Mouse (Mus musculus) brown adipose tissue, adult 24 weeks (tissue): ENCODE measurements around the gene Homez. TPM values are rescaled to one million over a fixed set of nuclear protein-coding genes. Genes with fewer than 3 reads are reported as not detected.

Source experiments
- H3K27ac ChIP-seq: fragments of 200-500 bp; replicated peaks from 2 replicates; pipeline ENCODE4 v1.5.1; 2012; ENCODE audit warnings: low read depth, mild to moderate bottlenecking, low read length
- H3K4me1 ChIP-seq: fragments of 200-500 bp; 2 replicates; pipeline ENCODE4 v1.6.1; 2012; ENCODE audit warnings: low read length, mixed read lengths; ENCODE audit not compliant: control insufficient read depth, insufficient read depth, insufficient read length
- H3K4me3 ChIP-seq: fragments of 200-500 bp; 2 replicates; pipeline ENCODE4 v1.5.1; 2012; ENCODE audit warnings: low read depth, mild to moderate bottlenecking, low read length, moderate library complexity; ENCODE audit not compliant: insufficient read depth
- polyA plus RNA-seq: library from polyadenylated mRNA; stranded (reverse); fragments of >200 nt; gene quantifications from 2 replicates; pipeline ENCODE4 v1.2.4, GENCODE M21; 2012; ENCODE audit not compliant: missing spikeins, insufficient read depth, insufficient read length

Homez gene
- polyA plus RNA-seq = 3.3 and 4.6 TPM in 2 replicates

DNA sequence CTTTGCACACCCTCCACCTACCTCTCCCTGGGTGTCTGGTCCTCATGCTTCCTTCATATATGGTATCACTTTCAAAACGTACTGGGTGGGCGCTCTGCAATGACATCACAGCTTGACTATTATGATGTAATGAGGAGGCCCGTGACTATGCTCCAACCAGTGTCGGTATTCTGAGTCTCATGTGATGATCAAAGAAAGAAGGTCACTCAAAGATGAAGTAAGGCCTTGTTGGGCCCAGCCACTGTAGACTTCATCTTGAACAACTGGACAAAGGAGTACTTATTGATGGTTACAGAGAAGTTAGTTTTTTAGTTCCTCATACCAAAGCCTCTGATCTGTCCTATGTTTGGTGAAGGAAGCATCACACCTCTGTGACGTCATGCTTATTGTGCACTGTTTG is at the start of gene Homez:
Homez (minus strand) TSS at position 101 of the 400 bp plus-strand sequence.
- Histone ChIP-seq H3K4me1 (0 out of 2 replicates have a peak, but pooled peaks cover 2% of the 10 kb centered on the region), H3K27ac (no peak within 1 kb of the TSS), H3K4me3 (no peak within 1 kb of the TSS)

DNA sequence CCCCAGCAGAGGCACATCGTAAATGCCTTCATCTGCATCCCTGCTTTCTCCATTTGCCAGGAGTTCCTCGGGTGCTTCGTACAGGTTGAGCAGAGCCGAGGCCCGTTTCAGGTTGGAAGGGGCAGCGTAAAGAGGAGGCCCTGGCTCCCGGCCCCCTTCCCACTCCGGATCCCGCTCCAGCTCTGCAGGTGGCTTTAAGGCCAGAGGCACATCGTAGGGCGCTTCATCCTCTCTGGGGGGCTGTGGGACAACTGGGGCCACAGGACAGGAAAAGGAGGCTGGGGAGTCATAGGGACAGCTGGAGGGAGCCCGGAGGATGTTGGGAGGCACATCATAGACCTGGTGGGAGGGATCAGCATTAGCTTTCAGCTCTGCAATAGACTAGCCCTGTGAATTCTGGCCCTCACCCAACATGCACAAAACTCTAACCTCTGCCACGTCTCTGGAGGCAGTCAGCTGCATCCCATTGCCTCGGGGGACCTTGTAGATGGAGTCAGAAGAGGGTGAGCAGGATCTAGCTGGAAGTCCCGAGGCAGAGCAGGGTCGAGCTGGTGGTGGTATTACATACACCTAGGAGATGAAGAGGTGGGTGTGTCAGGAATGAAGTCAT is 49.4 kb upstream of the Homez start:
- no peaks in the 10 kb centered on the region for H3K4me1 ChIP-seq
- H3K4me3 ChIP-seq = no peak overlapping the region
- no peak overlapping the region for H3K27ac ChIP-seq

DNA sequence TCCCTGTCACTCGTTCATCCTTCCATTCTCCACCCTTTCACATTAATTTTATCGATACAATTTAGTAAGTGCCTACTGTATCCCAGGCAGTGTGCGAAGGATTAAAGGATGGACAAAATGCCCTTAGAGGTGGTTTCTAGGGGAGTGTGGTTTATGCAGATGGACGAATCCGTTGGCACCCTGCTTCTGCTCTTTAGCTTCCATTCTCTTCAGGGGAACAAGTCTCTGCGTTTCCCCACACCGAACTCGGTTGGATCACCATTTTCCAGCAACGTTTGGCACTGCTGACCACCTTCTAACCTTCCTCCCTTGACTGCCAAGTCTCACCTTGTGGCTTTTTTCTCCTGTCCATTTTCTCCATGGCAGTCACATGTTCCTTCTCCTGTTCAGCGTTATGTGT is 42.6 kb upstream of the Homez start:
- Histone ChIP-seq H3K27ac (no peak overlapping the region), H3K4me1 (peaks cover 3% of the 10 kb centered on the region; the same call in 1 of the 2 replicates), H3K4me3 (peak overlapping the region; percentile 96)

DNA sequence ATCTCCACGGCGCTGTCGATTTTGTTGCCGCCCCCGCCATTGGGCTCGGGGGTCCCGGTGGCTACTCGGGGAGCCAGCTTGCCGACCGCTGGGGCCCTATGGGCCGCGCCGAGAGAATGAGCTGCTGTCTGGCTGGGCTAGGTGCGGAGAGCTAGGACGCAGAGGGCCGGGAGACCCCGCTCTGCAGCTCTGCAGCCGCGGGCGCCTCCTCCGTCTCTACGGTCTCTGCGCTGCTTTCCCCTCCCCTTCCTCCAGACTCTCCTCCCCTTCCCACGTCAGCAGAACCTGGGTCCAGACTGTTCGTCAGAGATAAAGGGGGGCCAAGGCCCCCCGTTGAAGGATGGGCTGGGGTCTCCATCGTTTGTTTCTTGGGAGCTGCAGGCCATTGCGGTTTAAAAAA is 42.1 kb upstream of the Homez start, which contains the start of gene Slc22a17:
Slc22a17 (minus strand) TSS at position 247 of the 400 bp plus-strand sequence.
- Histone ChIP-seq H3K4me3 (peak within 1 kb of the TSS; percentile 96), H3K4me1 (peaks cover 3% of the 10 kb centered on the region; the same call in 1 of the 2 replicates), H3K27ac (no peak within 1 kb of the TSS)

DNA sequence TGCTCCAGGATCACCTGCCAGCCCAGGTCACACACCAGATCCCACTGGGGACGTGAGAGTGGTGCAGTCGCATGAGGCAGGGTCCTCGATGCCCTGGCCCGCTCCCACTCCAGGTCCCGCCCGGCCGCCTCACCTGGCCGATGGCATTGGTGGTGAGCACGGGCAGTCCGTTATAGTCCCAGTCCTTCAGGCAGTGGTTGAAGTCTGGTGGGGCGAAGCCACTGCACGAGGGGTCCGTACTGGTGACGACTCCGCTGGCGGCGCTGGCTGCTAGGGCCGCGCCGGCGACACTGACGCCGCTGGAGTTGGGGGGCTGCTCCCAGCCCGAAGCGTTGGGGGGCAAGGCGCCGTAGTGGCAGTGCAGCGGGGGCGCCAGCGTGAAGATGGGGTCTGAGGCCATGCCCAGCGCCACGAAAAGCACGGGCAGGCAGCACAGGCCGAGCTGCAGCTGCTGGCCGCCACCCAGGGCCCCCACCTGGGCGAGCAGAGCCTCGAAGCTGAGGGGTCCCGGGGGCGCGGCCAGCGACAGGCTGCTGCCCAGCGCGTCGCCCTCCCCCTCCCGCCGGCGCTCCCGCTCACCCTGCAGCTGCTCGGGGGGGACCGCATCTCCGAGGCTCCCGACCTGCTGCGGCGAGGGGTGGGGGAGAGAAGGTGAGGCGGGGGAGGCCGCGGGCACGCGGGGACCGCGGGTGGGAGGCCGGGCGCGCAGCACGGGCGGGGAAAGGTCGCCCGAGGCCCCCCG is 41.5 kb upstream of the Homez start:
- H3K4me1 ChIP-seq = peaks cover 3% of the 10 kb centered on the region; the same call in 1 of the 2 replicates
- peak overlapping the region; percentile 96 for H3K4me3 ChIP-seq
- H3K27ac ChIP-seq = no peak overlapping the region

DNA sequence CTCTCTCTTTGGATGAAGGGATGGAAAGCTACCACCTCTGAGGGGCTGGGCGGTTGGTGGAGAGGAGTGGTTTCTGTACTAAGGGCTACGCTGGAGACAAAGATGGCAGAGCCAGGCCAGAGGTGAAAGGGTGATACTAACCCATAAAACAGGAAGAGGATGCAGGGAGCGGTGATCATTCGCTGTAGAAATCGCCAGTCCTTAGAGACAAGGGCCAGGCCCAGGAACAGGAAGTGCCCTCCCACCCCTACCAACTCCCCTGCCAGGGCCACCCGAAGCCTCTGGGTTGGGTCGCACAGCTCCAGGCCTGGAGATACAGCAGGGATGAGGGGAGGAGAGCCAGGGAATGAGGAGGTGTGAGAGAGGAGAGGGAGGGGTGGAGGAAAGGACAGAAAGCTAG is 37.9 kb upstream of the Homez start:
- no peak overlapping the region for H3K27ac ChIP-seq
- H3K4me3 ChIP-seq = no peak overlapping the region
- H3K4me1 ChIP-seq = peaks cover 3% of the 10 kb centered on the region; the same call in 1 of the 2 replicates

DNA sequence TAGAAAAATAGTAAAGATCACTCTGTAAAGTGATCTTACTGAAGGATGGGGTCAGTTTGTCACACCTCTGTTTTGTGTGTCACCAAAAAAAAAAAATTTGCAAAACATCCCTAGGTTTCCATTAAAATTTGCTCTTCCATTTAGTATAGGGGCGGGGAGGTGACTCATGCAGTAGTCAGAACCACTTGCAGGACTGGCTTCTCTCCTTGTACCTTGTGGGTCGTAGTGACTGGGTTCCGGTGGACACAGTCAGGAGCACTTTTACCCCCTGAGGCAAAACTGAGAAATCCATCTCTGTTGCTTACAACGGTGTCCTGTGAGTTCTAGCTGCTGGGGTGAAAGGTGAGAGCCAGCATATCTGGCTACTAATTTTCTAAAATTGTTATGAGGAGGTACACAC is 32.9 kb upstream of the Homez start:
- H3K4me1 ChIP-seq = no peaks in the 10 kb centered on the region
- no peak overlapping the region for H3K27ac ChIP-seq
- H3K4me3 ChIP-seq = no peak overlapping the region

DNA sequence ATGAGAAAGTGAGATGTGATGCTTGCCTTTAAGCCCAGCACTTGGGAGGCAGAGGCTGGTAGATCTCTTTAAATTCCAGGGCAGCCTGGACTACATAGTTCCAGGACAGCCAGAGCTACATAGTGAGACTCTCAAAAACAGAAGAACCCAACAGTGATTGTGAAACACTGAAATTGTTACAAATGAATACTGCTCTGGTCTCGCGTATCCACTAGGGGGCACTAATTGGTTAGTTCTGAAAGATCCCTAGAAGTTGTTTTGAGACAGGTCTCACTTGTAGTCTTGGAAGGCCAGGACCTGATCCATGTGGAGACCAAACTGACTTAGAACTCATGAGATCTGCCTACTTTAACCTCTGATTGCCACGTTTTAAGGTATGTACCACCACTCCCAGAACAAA is 29.6 kb upstream of the Homez start:
- no peaks in the 10 kb centered on the region for H3K4me1 ChIP-seq
- H3K4me3 ChIP-seq = no peak overlapping the region
- no peak overlapping the region for H3K27ac ChIP-seq

DNA sequence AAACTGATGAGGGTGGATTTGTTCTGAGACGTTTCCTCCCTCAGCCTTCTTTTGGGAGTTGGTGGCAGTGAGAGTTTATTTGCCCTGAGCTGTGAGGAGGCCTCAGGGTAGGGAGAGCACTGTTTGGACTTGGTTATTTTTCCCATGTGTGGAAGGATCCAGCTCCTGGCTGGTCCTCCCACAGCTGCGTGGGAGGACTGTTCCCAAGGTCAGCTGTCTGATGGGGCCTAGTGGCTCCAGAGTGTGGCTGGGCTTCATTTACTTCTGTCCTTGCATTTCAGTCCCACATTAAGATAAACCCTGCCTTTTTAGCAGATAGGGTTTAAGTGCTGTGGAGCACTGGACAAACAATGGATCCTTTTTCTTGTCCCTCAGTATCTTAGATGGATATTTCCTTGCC is 26.7 kb upstream of the Homez start:
- no peak overlapping the region for H3K4me3 ChIP-seq
- no peak overlapping the region for H3K27ac ChIP-seq
- H3K4me1 ChIP-seq = no peaks in the 10 kb centered on the region; the same call in 1 of the 2 replicates

DNA sequence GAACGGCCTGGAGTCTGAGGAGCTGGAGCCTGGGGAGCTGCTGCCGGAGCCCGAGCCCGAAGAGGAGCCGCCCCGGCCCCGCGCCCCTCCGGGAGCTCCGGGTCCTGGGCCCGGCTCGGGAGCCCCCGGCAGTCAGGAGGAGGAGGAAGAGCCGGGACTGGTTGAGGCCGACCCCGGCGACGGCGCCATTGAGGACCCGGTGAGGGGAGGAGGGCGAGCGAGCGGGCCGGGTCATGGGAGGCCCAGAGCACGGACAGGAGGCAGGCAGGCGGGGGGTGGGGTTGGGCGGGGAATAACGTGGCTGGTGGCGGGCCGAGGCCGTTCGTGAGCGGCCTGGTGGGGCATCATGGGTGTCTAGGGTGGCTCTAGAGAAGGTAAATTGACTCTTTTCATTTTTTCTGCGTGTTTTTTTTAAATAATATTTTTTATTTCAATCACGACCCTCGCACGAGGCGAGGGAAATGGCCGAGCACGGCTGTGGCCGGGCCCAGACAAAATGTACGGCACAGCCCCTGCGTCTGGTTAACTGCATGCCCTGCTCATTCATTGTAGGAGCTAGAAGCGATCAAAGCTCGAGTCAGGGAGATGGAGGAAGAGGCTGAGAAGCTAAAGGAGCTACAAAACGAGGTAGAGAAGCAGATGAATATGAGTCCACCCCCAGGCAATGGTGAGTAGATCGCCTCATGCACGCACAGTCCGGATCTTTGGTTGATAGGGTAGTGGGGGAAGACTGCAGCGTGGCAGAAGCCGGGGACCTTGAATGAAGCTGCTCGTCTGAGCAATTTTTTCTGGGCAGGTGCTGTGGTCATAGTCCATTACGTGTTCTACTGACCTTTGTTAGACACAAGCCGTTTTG is 23.8 kb upstream of the Homez start:
- H3K4me1 ChIP-seq = no peaks in the 10 kb centered on the region; the same call in 1 of the 2 replicates
- H3K27ac ChIP-seq = peak overlapping the region; percentile 46; the same call in 1 of the 2 replicates
- peak overlapping the region; percentile 89 for H3K4me3 ChIP-seq

DNA sequence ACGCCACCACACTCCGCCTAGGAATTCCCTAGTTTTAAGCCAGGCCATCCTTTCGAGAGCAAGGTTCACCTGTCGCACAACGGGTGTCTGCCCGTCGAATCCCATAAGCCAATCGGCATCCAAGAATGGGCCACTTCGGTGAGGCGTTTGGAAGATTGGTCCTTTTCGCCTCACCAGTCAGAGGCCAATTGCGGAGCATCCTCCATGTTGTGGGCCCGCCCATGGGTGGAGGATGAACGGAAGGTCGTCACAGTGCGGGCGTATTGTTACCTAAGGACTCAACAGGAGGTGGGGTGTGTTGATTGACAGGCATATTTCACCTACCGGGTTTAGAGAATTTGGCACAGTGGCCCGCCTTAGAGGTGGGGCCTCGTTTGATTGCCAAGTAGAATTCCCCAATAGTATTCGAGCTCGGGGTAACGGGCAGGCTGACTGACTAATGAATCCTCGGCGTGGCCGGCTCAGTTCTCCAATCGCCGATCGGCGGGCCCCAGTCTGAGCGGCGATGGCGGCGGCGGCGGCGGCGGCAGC is 23.0 kb upstream of the Homez start:
- Histone ChIP-seq H3K27ac (peak overlapping the region; percentile 78), H3K4me3 (peak overlapping the region; percentile 64), H3K4me1 (no peaks in the 10 kb centered on the region; the same call in 1 of the 2 replicates)

DNA sequence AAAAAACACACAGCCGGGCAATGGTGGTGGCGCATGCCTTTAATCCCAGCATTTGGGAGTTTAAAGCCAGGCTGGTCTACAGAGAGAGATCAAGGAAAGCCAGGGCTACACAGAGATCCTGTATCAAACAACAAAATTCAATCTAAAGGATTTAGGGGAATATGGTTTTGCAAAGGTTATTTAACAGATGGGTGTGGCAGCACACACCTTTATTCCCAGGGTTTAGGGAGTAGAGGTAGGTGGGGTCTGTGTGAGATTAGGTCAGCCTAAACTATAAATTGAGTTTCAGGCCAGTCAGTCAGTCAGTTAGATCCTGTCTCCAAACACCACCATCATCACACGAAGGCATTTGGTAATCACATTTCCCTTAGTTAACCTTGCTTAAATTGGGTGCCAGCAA is 21.4 kb upstream of the Homez start, which contains the start of gene Pabpn1:
Pabpn1 (plus strand) TSS at position 301 of the 400 bp plus-strand sequence.
- Histone ChIP-seq H3K4me1 (no peaks in the 10 kb centered on the region; the same call in 1 of the 2 replicates), H3K4me3 (peak within 1 kb of the TSS; percentile 64), H3K27ac (peak within 1 kb of the TSS; percentile 78)

DNA sequence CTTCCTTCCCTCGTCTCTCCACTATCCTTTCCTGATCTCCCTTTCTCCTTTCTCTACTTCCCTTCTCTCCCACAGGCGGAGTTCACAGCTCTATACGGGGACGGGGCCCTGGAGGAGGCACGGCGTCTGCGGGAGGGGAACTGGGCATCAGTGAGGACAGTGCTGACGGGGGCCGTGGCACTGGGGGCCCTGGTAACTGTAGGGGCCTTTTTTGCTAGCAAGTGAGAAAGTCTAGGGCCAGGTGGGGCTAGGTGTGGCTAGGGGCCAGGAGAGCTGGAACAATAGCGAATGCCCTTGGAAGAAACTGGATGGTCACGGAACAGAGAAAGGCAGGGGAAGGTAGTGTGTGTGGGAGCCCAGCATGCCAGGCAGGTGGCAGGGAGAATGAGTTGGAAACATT is 14.5 kb upstream of the Homez start:
- Histone ChIP-seq H3K4me3 (no peak overlapping the region), H3K27ac (no peak overlapping the region), H3K4me1 (0 out of 2 replicates have a peak, but pooled peaks cover 2% of the 10 kb centered on the region)

DNA sequence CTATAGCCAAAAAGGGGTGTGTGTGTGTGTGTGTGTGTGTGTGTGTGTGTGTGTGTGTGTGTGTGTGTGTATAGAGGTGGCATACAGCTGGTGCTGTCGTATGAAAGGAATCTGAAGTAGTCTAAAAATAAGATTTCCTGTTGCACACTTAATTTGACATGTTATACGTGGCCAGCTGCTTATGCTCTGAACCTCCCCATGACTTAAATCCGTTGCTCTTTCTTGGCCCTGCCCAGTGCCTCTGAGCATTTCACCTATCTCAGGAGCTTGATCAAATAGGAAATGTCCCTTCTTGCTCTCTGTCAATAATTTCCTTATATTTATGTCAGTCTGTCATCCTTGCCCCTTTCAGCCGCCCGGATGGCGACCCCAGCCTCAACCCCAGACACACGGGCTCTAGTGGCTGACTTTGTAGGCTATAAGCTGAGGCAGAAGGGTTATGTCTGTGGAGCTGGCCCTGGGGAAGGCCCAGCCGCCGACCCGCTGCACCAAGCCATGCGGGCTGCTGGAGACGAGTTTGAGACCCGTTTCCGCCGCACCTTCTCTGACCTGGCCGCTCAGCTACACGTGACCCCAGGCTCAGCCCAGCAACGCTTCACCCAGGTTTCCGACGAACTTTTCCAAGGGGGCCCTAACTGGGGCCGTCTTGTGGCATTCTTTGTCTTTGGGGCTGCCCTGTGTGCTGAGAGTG is 13.4 kb upstream of the Homez start:
- H3K4me1 ChIP-seq = 0 out of 2 replicates have a peak, but pooled peaks cover 2% of the 10 kb centered on the region
- H3K27ac ChIP-seq = peak overlapping the region; percentile 88
- H3K4me3 ChIP-seq = peak overlapping the region; percentile 75
